In the genomic region with DNA sequence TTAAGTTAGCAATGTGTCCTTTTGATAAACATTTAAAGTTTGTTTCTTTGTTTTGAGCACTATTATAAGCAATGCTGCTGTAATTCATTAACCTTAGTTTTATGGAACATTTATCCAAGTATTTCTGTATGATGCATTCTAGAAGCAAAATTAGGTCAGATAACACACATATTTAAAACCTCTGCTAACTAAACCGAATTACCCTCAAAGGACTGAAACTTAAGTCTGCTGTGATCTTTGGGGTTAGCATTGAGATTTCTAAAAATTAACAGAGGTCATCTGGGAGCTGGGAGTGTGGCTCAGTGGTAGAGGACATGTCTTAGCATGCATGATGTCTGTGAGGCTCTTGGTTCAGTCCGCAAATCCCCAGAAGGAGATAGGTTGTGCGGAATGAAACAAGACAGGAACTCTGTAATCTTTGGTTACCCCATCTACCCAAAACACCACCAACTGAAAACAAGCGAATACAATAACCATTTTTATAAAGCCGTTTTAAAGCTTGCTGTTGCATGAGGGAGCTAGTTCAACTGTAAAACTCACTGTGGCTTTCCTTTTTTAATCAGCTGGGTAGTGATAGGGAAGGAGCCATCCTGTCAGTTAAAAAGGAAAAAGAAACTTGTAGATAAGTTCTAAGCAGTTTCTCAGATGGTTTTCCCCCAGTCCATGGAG, we compare ENCODE assay signal across 28 mouse cellular contexts.
A peak's percentile ranks its signal among the peaks of the same experiment; 100 is the strongest.
DNase-seq lines count a peak whose midpoint lies in the region; ATAC-seq and TF ChIP-seq lines count a peak whose summit lies in the region.
"Had no signal": no experiment of that assay in that cellular context is flagged by ENCODE, and none has a peak within 500 bp of the region (broad histone marks: within the 10 kb centered on the region; RNA-seq: fewer than 3 reads in every experiment).

No protein-coding gene starts in this region.

- 32% methylated on average over 5 of the region's 5 CpGs for WGBS in liver, embryonic 14.5 days (ENCODE audit: insufficient replicate concordance)
- 45% methylated on average over 5 of the region's 5 CpGs for WGBS in liver, embryonic 12.5 days (ENCODE audit: insufficient replicate concordance)
- WGBS in midbrain, embryonic 11.5 days = 95% methylated on average over 5 of the region's 5 CpGs
- whole genome bisulfite sequencing in midbrain, postnatal 0 days = 90% methylated on average over 5 of the region's 5 CpGs

- ATAC-seq in liver, embryonic 14.5 days (ENCODE audit: insufficient read depth) = no peak
- ATAC-seq in liver, embryonic 12.5 days = no peak
- no peak for ATAC-seq in midbrain, embryonic 11.5 days (ENCODE audit: low FRiP score)
- ATAC-seq in midbrain, postnatal 0 days (ENCODE audit: low FRiP score) = no peak
- peak; percentile 48 for ATAC-seq in common myeloid progenitor, adult 5-6 weeks (replicated peaks; ENCODE audit: low read depth, poor library complexity, severe bottlenecking)
- ATAC-seq in megakaryocyte-erythroid progenitor cell, adult 5-6 weeks (replicated peaks; ENCODE audit: low FRiP score, low TSS enrichment, poor library complexity, severe bottlenecking) = 0 out of 2 replicates have a peak, but pooled peaks have one; percentile 21
- ATAC-seq: CD4-positive, CD25-positive, alpha-beta regulatory T cell, adult 4 months; forebrain, embryonic 13.5 days; forebrain, postnatal 0 days; Patski had no signal

- H3K27ac ChIP-seq in liver, embryonic 14.5 days = no peak overlapping the region
- no peak overlapping the region for H3K27ac ChIP-seq in liver, embryonic 12.5 days
- H3K27ac ChIP-seq in midbrain, embryonic 11.5 days (ENCODE audit: low read depth, low read length) = no peak overlapping the region
- no peak overlapping the region for H3K27ac ChIP-seq in midbrain, postnatal 0 days (ENCODE audit: low read depth, low read length)
- H3K27ac ChIP-seq: embryonic facial prominence, embryonic 10.5 days; embryonic facial prominence, embryonic 13.5 days; forebrain, embryonic 10.5 days; forebrain, embryonic 13.5 days; gastrocnemius, adult 2 months; heart, adult 2 months; hindbrain, embryonic 12.5 days; hindbrain, embryonic 15.5 days had no signal

- H3K9me3 ChIP-seq in liver, embryonic 14.5 days (ENCODE audit: control insufficient read depth, low read length) = no peaks in the 10 kb centered on the region
- no peaks in the 10 kb centered on the region for H3K9me3 ChIP-seq in liver, embryonic 12.5 days (replicated peaks)
- H3K9me3 ChIP-seq in midbrain, embryonic 11.5 days (ENCODE audit: control insufficient read depth, low read length) = no peaks in the 10 kb centered on the region
- no peaks in the 10 kb centered on the region for H3K9me3 ChIP-seq in midbrain, postnatal 0 days (ENCODE audit: low read length)
- H3K9me3 ChIP-seq: embryonic facial prominence, embryonic 10.5 days; embryonic facial prominence, embryonic 13.5 days; forebrain, embryonic 10.5 days; forebrain, embryonic 13.5 days; hindbrain, embryonic 12.5 days; hindbrain, embryonic 15.5 days had no signal

- TF ChIP-seq CTCF in liver, embryonic 14.5 days (IDR thresholded peaks at IDR 0.05; ENCODE audit: low read depth) = no peak
- TF ChIP-seq CTCF in midbrain, postnatal 0 days (IDR thresholded peaks at IDR 0.05) = no peak

- no peaks in the 10 kb centered on the region for H3K27me3 ChIP-seq in liver, embryonic 14.5 days (ENCODE audit: control insufficient read depth, insufficient read depth, low read length)
- no peaks in the 10 kb centered on the region for H3K27me3 ChIP-seq in liver, embryonic 12.5 days (replicated peaks)
- H3K27me3 ChIP-seq in midbrain, embryonic 11.5 days (ENCODE audit: control insufficient read depth, insufficient read depth, low read length) = no peaks in the 10 kb centered on the region
- H3K27me3 ChIP-seq in midbrain, postnatal 0 days (ENCODE audit: insufficient read depth, low read length) = no peaks in the 10 kb centered on the region
- H3K27me3 ChIP-seq: embryonic facial prominence, embryonic 13.5 days; forebrain, embryonic 13.5 days; hindbrain, embryonic 12.5 days; hindbrain, embryonic 15.5 days; Patski had no signal

- no peak overlapping the region for H3K4me3 ChIP-seq in liver, embryonic 14.5 days (ENCODE audit: insufficient read depth in 1 of 2, low read depth in 2 of 2, low read length in 2 of 2)
- H3K4me3 ChIP-seq in liver, embryonic 12.5 days = no peak overlapping the region
- no peak overlapping the region for H3K4me3 ChIP-seq in midbrain, embryonic 11.5 days (ENCODE audit: low read depth, low read length)
- no peak overlapping the region for H3K4me3 ChIP-seq in midbrain, postnatal 0 days (ENCODE audit: low read depth, low read length)
- H3K4me3 ChIP-seq: embryonic facial prominence, embryonic 10.5 days; embryonic facial prominence, embryonic 13.5 days; erythroblast, embryonic 14.5 days; forebrain, embryonic 10.5 days; forebrain, embryonic 13.5 days; gastrocnemius, adult 2 months; heart, adult 2 months; hindbrain, embryonic 12.5 days; hindbrain, embryonic 15.5 days had no signal

- no peak for DNase-seq in liver, embryonic 14.5 days (ENCODE audit: low read depth in 3 of 3, low spot score in 3 of 3)
- DNase-seq in midbrain, embryonic 11.5 days (ENCODE audit: low spot score, missing footprints) = peak; percentile 35
- DNase-seq in midbrain, postnatal 0 days (ENCODE audit: low spot score) = no peak
- no peak for DNase-seq in cerebellum, postnatal 14 days
- no peak for DNase-seq in urinary bladder, postnatal 25 days (ENCODE audit: low spot score)
- DNase-seq: adrenal gland, postnatal 10 days; adrenal gland, postnatal 36 days; cerebellum, adult 18-20 months; cerebellum, adult 9-10 months; cerebellum, postnatal 25 days; embryo, embryonic 11 days; forebrain, postnatal 0 days; gastrocnemius, adult 2 months; gastrocnemius, postnatal 14 days; heart, adult 2 months had no signal

- 0 out of 2 replicates have a peak, but pooled peaks have one; percentile 16 for TF ChIP-seq EP300 in liver, embryonic 14.5 days (IDR thresholded peaks at IDR 0.05; ENCODE audit: low read depth)

- peaks cover 4% of the 10 kb centered on the region; the same call in 1 of the 2 replicates for H3K36me3 ChIP-seq in liver, embryonic 14.5 days (replicated peaks; ENCODE audit: control insufficient read depth, insufficient read depth, low read depth)
- H3K36me3 ChIP-seq in liver, embryonic 12.5 days = peaks cover 24% of the 10 kb centered on the region
- no peaks in the 10 kb centered on the region for H3K36me3 ChIP-seq in midbrain, embryonic 11.5 days (ENCODE audit: control insufficient read depth, insufficient read depth, low read length)
- H3K36me3 ChIP-seq in midbrain, postnatal 0 days (ENCODE audit: insufficient read depth, low read length) = no peaks in the 10 kb centered on the region
- H3K36me3 ChIP-seq: hindbrain, embryonic 12.5 days; hindbrain, embryonic 15.5 days had no signal

- H3K9ac ChIP-seq in liver, embryonic 14.5 days (replicated peaks) = no peak overlapping the region
- H3K9ac ChIP-seq in liver, embryonic 12.5 days = no peak overlapping the region
- H3K9ac ChIP-seq in midbrain, embryonic 11.5 days (ENCODE audit: low read length) = no peak overlapping the region
- H3K9ac ChIP-seq in midbrain, postnatal 0 days (replicated peaks; ENCODE audit: low read length, poor library complexity, severe bottlenecking) = no peak overlapping the region
- H3K9ac ChIP-seq: embryonic facial prominence, embryonic 13.5 days; forebrain, embryonic 13.5 days; forebrain, postnatal 0 days; hindbrain, embryonic 12.5 days; hindbrain, embryonic 15.5 days had no signal

- H3K4me2 ChIP-seq in liver, embryonic 14.5 days (ENCODE audit: low read depth) = no peak overlapping the region
- no peak overlapping the region for H3K4me2 ChIP-seq in liver, embryonic 12.5 days
- no peak overlapping the region for H3K4me2 ChIP-seq in midbrain, embryonic 11.5 days
- no peak overlapping the region for H3K4me2 ChIP-seq in midbrain, postnatal 0 days (ENCODE audit: low read depth, low read length, poor library complexity, severe bottlenecking)
- H3K4me2 ChIP-seq: embryonic facial prominence, embryonic 13.5 days; forebrain, embryonic 13.5 days; heart, embryonic 11.5 days; hindbrain, embryonic 12.5 days; hindbrain, embryonic 15.5 days had no signal

- peaks cover 0 to 10% of the 10 kb centered on the region in 2 experiments; a peak in 1 of 4 replicates for H3K4me1 ChIP-seq in liver, embryonic 14.5 days (replicated peaks; ENCODE audit: control insufficient read depth in 2 of 2, insufficient read depth in 2 of 2, low read length in 1 of 2)
- H3K4me1 ChIP-seq in liver, embryonic 12.5 days = peaks cover 13% of the 10 kb centered on the region
- no peaks in the 10 kb centered on the region for H3K4me1 ChIP-seq in midbrain, embryonic 11.5 days (ENCODE audit: control insufficient read depth, insufficient read depth, low read length)
- no peaks in the 10 kb centered on the region for H3K4me1 ChIP-seq in midbrain, postnatal 0 days (ENCODE audit: insufficient read depth, low read length)
- H3K4me1 ChIP-seq: hindbrain, embryonic 12.5 days; hindbrain, embryonic 15.5 days had no signal

Comparison
In these comparisons a context has a peak if more than half of its experiments do, and no peak if none do; other contexts are left out.
1. ATAC-seq: peak in common myeloid progenitor, adult 5-6 weeks (single experiment) and megakaryocyte-erythroid progenitor cell, adult 5-6 weeks (single experiment); none in liver, embryonic 14.5 days (single experiment), liver, embryonic 12.5 days (single experiment), midbrain, embryonic 11.5 days (single experiment) and midbrain, postnatal 0 days (single experiment).